Mouse (Mus musculus): ENCODE data around the gene Foxn3. TPM values are rescaled to one million over a fixed set of nuclear protein-coding genes. Genes with fewer than 3 reads are reported as not detected.

Foxn3 gene
- polyA plus RNA-seq, 1 experiment from 2014 or later, result 75.5 TPM

DNA sequence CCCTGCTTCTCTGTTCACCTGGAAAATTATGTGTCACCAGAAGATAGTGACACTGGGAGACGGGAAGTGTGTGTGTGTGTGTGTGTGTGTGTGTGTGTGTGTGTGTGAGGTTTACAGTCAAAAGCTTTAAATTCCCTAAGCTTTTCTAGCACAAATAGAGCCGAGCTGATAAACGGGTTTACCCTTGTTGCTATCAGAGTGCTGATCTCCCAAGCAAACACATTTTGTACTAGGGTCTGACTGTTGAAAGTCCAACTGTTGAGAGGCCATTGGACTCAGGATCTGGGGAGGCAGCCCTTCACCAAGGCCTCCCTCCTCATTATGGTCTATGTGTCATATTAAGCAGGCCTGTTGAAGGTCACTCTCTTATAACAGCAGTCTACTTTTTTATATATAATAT lies 123.4 kb downstream of the Foxn3 start:
- H3K27ac ChIP-seq (ENCODE audit: low read depth, low read length), result no peak overlapping the region
- no peak for ATAC-seq (replicated peaks; ENCODE audit: insufficient number of reproducible peaks, low FRiP score, low TSS enrichment)
- no peaks in the 10 kb centered on the region for H3K36me3 ChIP-seq (ENCODE audit: control insufficient read depth, insufficient read depth, low read length)
- no peaks in the 10 kb centered on the region for H3K9me3 ChIP-seq (replicated peaks; ENCODE audit: control insufficient read depth, low read length)
- H3K4me3 ChIP-seq (ENCODE audit: low read depth, low read length), result no peak overlapping the region
- WGBS (ENCODE audit: insufficient replicate concordance), result 54% methylated on average over 3 of the region's 3 CpGs
- no peaks in the 10 kb centered on the region for H3K27me3 ChIP-seq (ENCODE audit: control insufficient read depth, insufficient read depth, low read length)
- no peaks in the 10 kb centered on the region for H3K4me1 ChIP-seq (ENCODE audit: control insufficient read depth, insufficient read depth, low read length)
- no peak overlapping the region for H3K9ac ChIP-seq (ENCODE audit: low read depth, low read length)
- H3K4me2 ChIP-seq, result no peak overlapping the region

- no peak overlapping the region for H3K4me3 ChIP-seq (ENCODE audit: low read depth, low read length)
- WGBS (ENCODE audit: insufficient replicate concordance), result 87% methylated on average over 4 of the region's 4 CpGs
Measured at GRCm38 (mm10) chr12:99435189-99435588, 128.2 kb downstream of the Foxn3 start.

DNA sequence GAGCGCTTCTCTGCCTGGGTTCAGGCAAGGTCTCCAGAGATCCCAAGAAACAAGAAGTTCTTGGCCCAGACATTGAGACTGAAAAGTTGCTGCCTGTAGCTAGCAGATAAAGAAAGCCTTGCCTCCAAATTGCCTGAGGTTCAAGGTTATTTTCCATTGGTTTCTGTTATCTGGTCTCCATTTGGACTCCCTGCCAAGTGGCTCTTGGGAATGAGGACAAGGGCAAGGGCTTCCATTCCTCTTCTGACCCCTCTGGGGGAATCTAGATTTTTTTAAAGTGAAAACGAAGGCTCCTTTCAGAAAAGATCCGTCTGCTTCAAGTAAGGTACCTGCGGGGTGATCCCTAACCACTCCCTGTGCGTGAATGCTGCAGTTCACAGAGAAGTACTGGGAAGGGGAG lies 130.0 kb downstream of the Foxn3 start:
- Histone ChIP-seq H3K4me2 (no peak overlapping the region), H3K4me1 (ENCODE audit: control insufficient read depth, insufficient read depth, low read length) (peaks cover 5% of the 10 kb centered on the region), H3K4me3 (ENCODE audit: low read depth, low read length) (no peak overlapping the region), H3K36me3 (ENCODE audit: control insufficient read depth, insufficient read depth, low read length) (no peaks in the 10 kb centered on the region), H3K9ac (ENCODE audit: low read depth, low read length) (no peak overlapping the region), H3K27me3 (ENCODE audit: control insufficient read depth, insufficient read depth, low read length) (no peaks in the 10 kb centered on the region), H3K9me3 (replicated peaks; ENCODE audit: control insufficient read depth, low read length) (no peaks in the 10 kb centered on the region), H3K27ac (ENCODE audit: low read depth, low read length) (no peak overlapping the region)
- WGBS (ENCODE audit: insufficient replicate concordance), result 61% methylated on average over 5 of the region's 5 CpGs
- no peak for ATAC-seq (replicated peaks; ENCODE audit: insufficient number of reproducible peaks, low FRiP score, low TSS enrichment)

More at GRCm38 (mm10) chr12:99435189-99435588, 128.2 kb downstream of the Foxn3 start:
- H3K27ac ChIP-seq (ENCODE audit: low read depth, low read length), result no peak overlapping the region
- ATAC-seq (replicated peaks; ENCODE audit: insufficient number of reproducible peaks, low FRiP score, low TSS enrichment), result no peak
- H3K4me1 ChIP-seq (ENCODE audit: control insufficient read depth, insufficient read depth, low read length), result peaks cover 5% of the 10 kb centered on the region
- no peak overlapping the region for H3K4me2 ChIP-seq
- no peak overlapping the region for H3K9ac ChIP-seq (ENCODE audit: low read depth, low read length)
- no peaks in the 10 kb centered on the region for H3K36me3 ChIP-seq (ENCODE audit: control insufficient read depth, insufficient read depth, low read length)
- H3K27me3 ChIP-seq (ENCODE audit: control insufficient read depth, insufficient read depth, low read length), result no peaks in the 10 kb centered on the region
- H3K9me3 ChIP-seq (replicated peaks; ENCODE audit: control insufficient read depth, low read length), result no peaks in the 10 kb centered on the region

GRCm38 (mm10) chr12:99431541-99431940 lies 131.8 kb downstream of the Foxn3 start:
- ATAC-seq (replicated peaks; ENCODE audit: insufficient number of reproducible peaks, low FRiP score, low TSS enrichment), result no peak
- no peak overlapping the region for H3K9ac ChIP-seq (ENCODE audit: low read depth, low read length)
- H3K4me3 ChIP-seq (ENCODE audit: low read depth, low read length), result no peak overlapping the region
- H3K27ac ChIP-seq (ENCODE audit: low read depth, low read length), result no peak overlapping the region
- no peak overlapping the region for H3K4me2 ChIP-seq
- WGBS (ENCODE audit: insufficient replicate concordance), result 78% methylated on average over 6 of the region's 6 CpGs
- H3K9me3 ChIP-seq (replicated peaks; ENCODE audit: control insufficient read depth, low read length), result no peaks in the 10 kb centered on the region
- H3K4me1 ChIP-seq (ENCODE audit: control insufficient read depth, insufficient read depth, low read length), result peaks cover 5% of the 10 kb centered on the region
- H3K36me3 ChIP-seq (ENCODE audit: control insufficient read depth, insufficient read depth, low read length), result no peaks in the 10 kb centered on the region
- H3K27me3 ChIP-seq (ENCODE audit: control insufficient read depth, insufficient read depth, low read length), result no peaks in the 10 kb centered on the region

- 95% methylated on average over 3 of the region's 3 CpGs for WGBS (ENCODE audit: insufficient replicate concordance)
- H3K9ac ChIP-seq (ENCODE audit: low read depth, low read length), result no peak overlapping the region
- ATAC-seq (replicated peaks; ENCODE audit: insufficient number of reproducible peaks, low FRiP score, low TSS enrichment), result no peak
Measured at GRCm38 (mm10) chr12:99430992-99431391, 132.4 kb downstream of the Foxn3 start.

DNA sequence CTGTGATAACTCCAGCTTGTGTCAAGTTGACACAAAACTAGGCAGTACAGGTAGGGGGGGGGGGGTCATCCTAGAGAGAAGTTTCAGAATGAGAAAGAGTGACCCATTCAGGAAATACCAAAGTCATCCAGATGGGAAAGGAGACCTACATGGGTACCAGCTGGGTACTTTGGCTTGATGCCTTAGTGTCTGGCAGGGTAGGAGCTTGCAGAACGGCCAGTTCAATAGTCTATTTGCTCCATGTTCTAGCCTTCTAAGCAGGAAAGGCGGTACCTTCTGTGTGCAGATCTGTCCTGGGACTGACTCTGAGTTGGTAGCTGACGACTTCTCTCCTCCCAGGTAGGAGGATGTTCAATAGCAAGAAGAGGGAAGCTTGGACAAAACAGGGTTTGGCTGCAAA lies 134.3 kb downstream of the Foxn3 start:
- Histone ChIP-seq H3K4me2 (no peak overlapping the region), H3K4me1 (ENCODE audit: control insufficient read depth, insufficient read depth, low read length) (peaks cover 5% of the 10 kb centered on the region), H3K27ac (ENCODE audit: low read depth, low read length) (no peak overlapping the region), H3K27me3 (ENCODE audit: control insufficient read depth, insufficient read depth, low read length) (no peaks in the 10 kb centered on the region), H3K9me3 (replicated peaks; ENCODE audit: control insufficient read depth, low read length) (no peaks in the 10 kb centered on the region), H3K9ac (ENCODE audit: low read depth, low read length) (no peak overlapping the region), H3K4me3 (ENCODE audit: low read depth, low read length) (no peak overlapping the region), H3K36me3 (ENCODE audit: control insufficient read depth, insufficient read depth, low read length) (no peaks in the 10 kb centered on the region)
- ATAC-seq (replicated peaks; ENCODE audit: insufficient number of reproducible peaks, low FRiP score, low TSS enrichment), result no peak
- WGBS (ENCODE audit: insufficient replicate concordance), result 89% methylated on average over 3 of the region's 3 CpGs

More at GRCm38 (mm10) chr12:99430992-99431391, 132.4 kb downstream of the Foxn3 start:
- no peaks in the 10 kb centered on the region for H3K36me3 ChIP-seq (ENCODE audit: control insufficient read depth, insufficient read depth, low read length)
- H3K27me3 ChIP-seq (ENCODE audit: control insufficient read depth, insufficient read depth, low read length), result no peaks in the 10 kb centered on the region
- H3K9me3 ChIP-seq (replicated peaks; ENCODE audit: control insufficient read depth, low read length), result no peaks in the 10 kb centered on the region
- H3K4me1 ChIP-seq (ENCODE audit: control insufficient read depth, insufficient read depth, low read length), result peaks cover 5% of the 10 kb centered on the region
- H3K27ac ChIP-seq (ENCODE audit: low read depth, low read length), result no peak overlapping the region
- no peak overlapping the region for H3K4me3 ChIP-seq (ENCODE audit: low read depth, low read length)
- no peak overlapping the region for H3K4me2 ChIP-seq

GRCm38 (mm10) chr12:99426207-99426916 lies 137.0 kb downstream of the Foxn3 start:
- Histone ChIP-seq H3K36me3 (ENCODE audit: control insufficient read depth, insufficient read depth, low read length) (no peaks in the 10 kb centered on the region), H3K4me1 (ENCODE audit: control insufficient read depth, insufficient read depth, low read length) (no peaks in the 10 kb centered on the region), H3K9me3 (replicated peaks; ENCODE audit: control insufficient read depth, low read length) (no peaks in the 10 kb centered on the region), H3K9ac (ENCODE audit: low read depth, low read length) (no peak overlapping the region), H3K27me3 (ENCODE audit: control insufficient read depth, insufficient read depth, low read length) (no peaks in the 10 kb centered on the region), H3K4me3 (ENCODE audit: low read depth, low read length) (no peak overlapping the region), H3K27ac (ENCODE audit: low read depth, low read length) (no peak overlapping the region), H3K4me2 (no peak overlapping the region)
- 61% methylated on average over 14 of the region's 14 CpGs for WGBS (ENCODE audit: insufficient replicate concordance)
- no peak for ATAC-seq (replicated peaks; ENCODE audit: insufficient number of reproducible peaks, low FRiP score, low TSS enrichment)

- no peak overlapping the region for H3K4me3 ChIP-seq (ENCODE audit: low read depth, low read length)
- ATAC-seq (replicated peaks; ENCODE audit: insufficient number of reproducible peaks, low FRiP score, low TSS enrichment), result no peak
- H3K36me3 ChIP-seq (ENCODE audit: control insufficient read depth, insufficient read depth, low read length), result no peaks in the 10 kb centered on the region
- H3K9me3 ChIP-seq (replicated peaks; ENCODE audit: control insufficient read depth, low read length), result no peaks in the 10 kb centered on the region
- H3K9ac ChIP-seq (ENCODE audit: low read depth, low read length), result no peak overlapping the region
- 0 out of 2 replicates have a peak, but pooled peaks cover 1% of the 10 kb centered on the region for H3K4me1 ChIP-seq (ENCODE audit: control insufficient read depth, insufficient read depth, low read length)
- H3K27ac ChIP-seq (ENCODE audit: low read depth, low read length), result no peak overlapping the region
- no peak overlapping the region for H3K4me2 ChIP-seq
- WGBS (ENCODE audit: insufficient replicate concordance), result 81% methylated on average over 2 of the region's 2 CpGs
- H3K27me3 ChIP-seq (ENCODE audit: control insufficient read depth, insufficient read depth, low read length), result no peaks in the 10 kb centered on the region
Measured at GRCm38 (mm10) chr12:99419396-99419760, 144.0 kb downstream of the Foxn3 start.
